Mouse (Mus musculus): Measurements from ENCODE around the gene Cdk5. TPM values are rescaled to one million over a fixed set of nuclear protein-coding genes. Genes with fewer than 3 reads are reported as not detected.
"Not testable (repeated sequence)": the region's sequence is repeated elsewhere in the genome, so short reads cannot be mapped to it uniquely, and the experiment has no call there.

Gene Cdk5
- polyA plus RNA-seq, 1 experiment: 51.3 TPM

DNA sequence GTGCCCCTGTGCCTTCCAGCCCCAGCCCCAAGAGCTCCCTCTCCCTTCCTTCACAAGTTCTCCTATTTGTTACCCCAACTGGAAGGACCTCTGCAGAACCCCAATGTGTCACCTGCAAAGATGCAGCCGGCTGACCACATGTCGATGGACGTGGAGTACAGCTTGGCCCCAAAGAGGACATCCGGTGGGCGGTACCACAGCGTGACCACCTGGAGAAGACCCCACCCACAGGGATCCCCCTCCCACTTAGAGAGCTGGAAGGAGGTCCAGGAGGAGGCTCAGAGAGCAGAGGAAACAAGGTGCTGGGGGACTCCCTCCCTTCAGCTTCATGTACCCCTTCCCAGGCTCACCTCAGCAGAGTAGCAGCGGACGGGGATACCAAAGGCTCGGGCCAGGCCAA, 2.9 kb downstream of the Cdk5 start:
- H3K4me1 ChIP-seq (ENCODE audit: control insufficient read depth, insufficient read depth, insufficient read length, low read length): no peaks in the 10 kb centered on the region; the same call in 1 of the 2 replicates
- H3K27ac ChIP-seq (replicated peaks; ENCODE audit: low read depth, low read length): no peak overlapping the region
- H3K4me3 ChIP-seq (ENCODE audit: insufficient read depth, low read depth, low read length): no peak overlapping the region

DNA sequence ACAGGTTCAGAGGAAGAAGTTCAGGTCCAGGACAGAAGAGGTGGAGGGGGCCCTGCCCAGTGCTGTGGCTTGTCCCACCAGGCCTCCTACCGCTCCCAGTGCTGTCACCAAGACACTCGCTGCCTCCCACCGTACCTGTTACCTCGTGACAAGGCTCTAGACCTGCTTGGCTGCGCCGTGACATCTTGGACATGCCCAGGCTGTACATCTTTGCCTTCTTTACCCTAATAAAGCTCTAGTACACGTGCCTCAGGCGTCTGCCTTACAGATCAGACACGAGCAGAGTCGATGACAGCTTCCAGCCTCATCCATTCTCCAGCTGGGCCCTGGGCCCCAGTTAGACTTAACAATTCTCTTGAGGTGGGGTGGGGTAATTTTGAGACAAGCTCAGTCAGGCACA, 5.7 kb downstream of the Cdk5 start:
- H3K4me1 ChIP-seq (ENCODE audit: control insufficient read depth, insufficient read depth, insufficient read length, low read length): peaks cover 2% of the 10 kb centered on the region; the same call in 1 of the 2 replicates

DNA sequence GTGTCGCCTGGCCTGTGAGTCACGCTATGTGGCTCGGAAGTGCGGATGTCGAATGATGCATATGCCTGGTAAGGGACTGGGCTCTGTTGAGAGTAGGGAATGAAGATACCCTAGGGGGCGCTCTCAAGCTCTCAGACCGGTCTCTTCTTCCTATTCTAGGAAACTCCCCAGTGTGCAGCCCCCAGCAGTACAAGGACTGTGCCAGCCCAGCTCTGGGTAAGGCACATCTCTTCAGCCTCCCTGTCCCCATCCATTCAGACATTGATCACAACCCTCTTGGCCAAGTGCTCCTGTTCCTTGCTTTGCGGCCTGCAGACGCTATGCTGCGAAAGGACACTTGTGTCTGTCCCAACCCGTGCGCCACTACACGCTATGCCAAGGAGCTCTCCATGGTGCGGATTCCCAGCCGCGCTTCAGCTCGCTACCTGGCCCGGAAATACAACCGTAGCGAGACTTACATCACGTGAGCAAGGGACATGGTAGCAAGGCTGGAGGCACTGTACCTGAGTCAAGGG, 7.1 kb downstream of the Cdk5 start:
- Histone ChIP-seq H3K4me1 (ENCODE audit: control insufficient read depth, insufficient read depth, insufficient read length, low read length) (peaks cover 2% of the 10 kb centered on the region; the same call in 1 of the 2 replicates), H3K4me3 (ENCODE audit: insufficient read depth, low read depth, low read length) (no peak overlapping the region)

More for the DNA sequence above, 5.7 kb downstream of the Cdk5 start:
- no peak overlapping the region for H3K4me3 ChIP-seq (ENCODE audit: insufficient read depth, low read depth, low read length)
- H3K27ac ChIP-seq (replicated peaks; ENCODE audit: low read depth, low read length): no peak overlapping the region

DNA sequence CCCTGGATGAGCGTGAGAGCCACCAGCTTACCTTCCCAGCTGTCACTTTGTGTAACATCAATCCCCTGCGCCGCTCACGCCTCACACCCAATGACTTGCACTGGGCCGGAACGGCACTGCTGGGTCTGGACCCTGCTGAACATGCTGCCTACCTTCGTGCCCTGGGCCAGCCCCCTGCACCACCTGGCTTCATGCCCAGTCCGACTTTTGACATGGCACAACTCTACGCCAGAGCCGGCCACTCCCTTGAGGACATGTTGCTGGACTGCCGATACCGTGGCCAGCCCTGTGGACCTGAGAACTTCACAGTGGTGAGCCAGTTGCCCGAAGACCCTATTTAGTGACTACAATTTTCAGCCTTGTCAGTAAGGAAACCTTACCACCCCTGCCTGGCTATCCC, 9.4 kb downstream of the Cdk5 start:
- Histone ChIP-seq H3K4me3 (ENCODE audit: insufficient read depth, low read depth, low read length) (no peak overlapping the region), H3K27ac (replicated peaks; ENCODE audit: low read depth, low read length) (no peak overlapping the region), H3K4me1 (ENCODE audit: control insufficient read depth, insufficient read depth, insufficient read length, low read length) (peaks cover 2% of the 10 kb centered on the region; the same call in 1 of the 2 replicates)

More for the DNA sequence above, 7.1 kb downstream of the Cdk5 start:
- H3K27ac ChIP-seq (replicated peaks; ENCODE audit: low read depth, low read length): no peak overlapping the region

DNA sequence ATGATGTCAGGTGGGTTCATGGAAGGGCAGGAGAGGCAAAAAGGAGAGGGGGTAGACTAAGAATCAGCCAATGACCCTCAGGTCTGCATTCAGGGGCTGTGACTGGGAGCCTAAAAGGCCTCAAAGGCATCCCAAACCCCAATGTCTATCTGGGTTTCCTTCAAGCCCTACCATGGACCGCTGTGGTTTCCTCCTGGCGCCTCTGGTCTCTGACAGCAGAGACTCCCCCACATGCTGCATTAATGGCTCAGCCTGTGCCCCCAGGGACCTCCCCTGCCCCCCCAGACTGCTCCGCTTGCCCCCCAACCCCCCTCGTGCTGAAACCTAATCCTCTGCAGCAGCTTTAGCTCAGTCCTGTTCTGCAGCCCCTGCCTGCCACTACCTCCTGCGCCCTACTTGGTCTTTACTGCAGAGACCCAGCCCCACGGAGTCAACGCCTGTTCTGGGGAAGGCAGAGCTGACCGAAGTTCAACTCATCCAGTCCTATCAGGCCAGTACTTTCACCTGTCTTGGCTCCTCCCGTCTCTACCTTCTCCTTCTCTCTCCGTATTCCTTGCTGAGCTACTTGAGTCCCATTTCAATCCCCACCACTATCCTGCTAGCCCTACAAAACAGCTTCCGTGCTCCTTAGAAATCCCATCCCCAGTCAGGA, 10.2 kb downstream of the Cdk5 start, which contains the start of gene Asic3:
Gene Asic3, plus strand, starts transcription at position 351 of the 652 bp plus-strand sequence.
- Histone ChIP-seq H3K4me3 (ENCODE audit: insufficient read depth, low read depth, low read length) (no peak within 1 kb of the TSS), H3K27ac (replicated peaks; ENCODE audit: low read depth, low read length) (no peak within 1 kb of the TSS), H3K4me1 (ENCODE audit: control insufficient read depth, insufficient read depth, insufficient read length, low read length) (peaks cover 2% of the 10 kb centered on the region; the same call in 1 of the 2 replicates)

DNA sequence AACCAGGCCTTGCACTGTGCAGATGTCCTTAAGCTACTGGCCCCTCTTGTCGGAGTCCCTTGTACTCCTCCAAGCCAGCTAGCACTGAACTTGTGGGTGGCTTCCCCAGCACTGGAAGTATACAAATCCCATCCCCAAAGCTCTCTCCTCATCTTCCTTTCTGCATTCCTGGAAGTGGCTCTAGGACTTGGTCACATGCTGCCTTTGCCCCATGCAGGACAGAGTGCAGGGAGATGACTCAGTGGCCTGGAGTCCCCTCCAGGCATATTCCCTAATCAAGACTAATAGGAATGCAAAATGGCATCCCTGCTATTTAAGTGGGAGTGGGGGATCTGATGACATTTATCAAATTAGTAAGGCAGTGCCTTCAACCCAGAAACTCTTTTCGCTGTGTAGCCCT, 11.3 kb downstream of the Cdk5 start:
- peaks cover 2% of the 10 kb centered on the region; the same call in 1 of the 2 replicates for H3K4me1 ChIP-seq (ENCODE audit: control insufficient read depth, insufficient read depth, insufficient read length, low read length)
- no peak overlapping the region for H3K27ac ChIP-seq (replicated peaks; ENCODE audit: low read depth, low read length)
- no peak overlapping the region for H3K4me3 ChIP-seq (ENCODE audit: insufficient read depth, low read depth, low read length)

DNA sequence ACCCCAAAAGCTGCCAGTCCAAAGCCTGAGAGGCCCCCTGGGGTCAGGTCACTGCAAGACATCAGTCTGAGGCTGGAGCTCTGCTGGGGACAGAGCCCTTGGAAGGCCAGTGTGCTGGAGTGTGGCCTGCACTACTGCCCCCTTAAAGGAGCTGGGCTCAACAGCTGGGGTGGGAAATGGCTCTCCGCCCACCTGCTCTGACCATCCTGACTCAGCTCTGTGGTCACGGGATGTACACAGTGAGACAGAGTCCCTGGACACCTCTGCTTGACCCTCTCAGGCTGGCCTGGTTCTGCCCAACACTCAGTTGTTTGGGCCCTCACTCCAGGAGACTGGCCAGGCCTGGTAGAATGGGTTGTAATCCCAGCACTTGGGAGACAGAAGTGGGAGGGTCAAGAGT, 13.9 kb downstream of the Cdk5 start:
- Histone ChIP-seq H3K4me3 (ENCODE audit: insufficient read depth, low read depth, low read length) (no peak overlapping the region), H3K27ac (replicated peaks; ENCODE audit: low read depth, low read length) (no peak overlapping the region), H3K4me1 (ENCODE audit: control insufficient read depth, insufficient read depth, insufficient read length, low read length) (peaks cover 2% of the 10 kb centered on the region; the same call in 1 of the 2 replicates)

DNA sequence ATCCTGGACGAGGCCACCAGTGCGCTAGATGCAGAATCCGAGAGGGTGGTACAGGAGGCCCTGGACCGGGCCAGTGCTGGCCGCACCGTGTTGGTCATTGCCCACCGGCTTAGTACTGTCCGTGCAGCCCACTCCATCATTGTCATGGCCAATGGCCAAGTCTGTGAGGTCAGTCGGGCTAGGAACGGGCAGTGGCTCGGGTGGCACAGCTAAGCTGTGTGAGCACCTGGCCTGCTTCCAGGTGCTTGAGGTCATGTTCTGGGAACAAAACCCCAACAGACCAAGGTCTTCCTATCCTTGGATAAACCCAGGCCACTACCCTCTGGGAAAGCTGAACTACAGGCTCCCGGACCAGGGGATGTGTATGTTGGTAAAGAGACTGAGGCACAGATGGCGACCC, 14.7 kb downstream of the Cdk5 start:
- no peaks in the 10 kb centered on the region; the same call in 1 of the 2 replicates for H3K4me1 ChIP-seq (ENCODE audit: control insufficient read depth, insufficient read depth, insufficient read length, low read length)
- no peak overlapping the region for H3K4me3 ChIP-seq (ENCODE audit: insufficient read depth, low read depth, low read length)
- no peak overlapping the region for H3K27ac ChIP-seq (replicated peaks; ENCODE audit: low read depth, low read length)

DNA sequence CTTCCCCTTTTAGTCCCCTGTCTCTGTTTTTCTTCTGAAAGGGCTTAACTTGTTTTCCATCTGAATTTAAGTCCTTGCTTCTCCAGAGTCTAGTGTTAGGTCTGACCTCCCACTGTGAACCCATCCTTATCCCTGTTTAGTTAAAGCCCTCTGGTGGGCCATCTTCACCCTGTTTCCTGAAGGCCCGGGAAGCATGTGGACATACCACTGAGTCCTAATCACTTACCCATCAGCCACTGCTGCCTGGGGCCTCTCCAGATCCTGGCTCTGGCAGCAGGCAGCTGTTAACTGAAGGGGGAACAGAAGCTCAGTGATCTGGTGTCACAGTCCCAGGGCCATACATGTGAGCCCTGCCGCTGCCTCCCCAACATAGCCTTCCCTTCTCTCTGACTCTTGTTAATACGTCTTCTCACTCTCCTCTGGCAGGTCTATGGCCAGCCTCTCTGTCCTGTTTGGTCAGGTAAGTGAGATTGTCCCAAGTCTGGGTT, 17.9 kb downstream of the Cdk5 start:
- H3K4me1 ChIP-seq (ENCODE audit: control insufficient read depth, insufficient read depth, insufficient read length, low read length): no peaks in the 10 kb centered on the region; the same call in 1 of the 2 replicates
- no peak overlapping the region for H3K4me3 ChIP-seq (ENCODE audit: insufficient read depth, low read depth, low read length)
- no peak overlapping the region for H3K27ac ChIP-seq (replicated peaks; ENCODE audit: low read depth, low read length)

DNA sequence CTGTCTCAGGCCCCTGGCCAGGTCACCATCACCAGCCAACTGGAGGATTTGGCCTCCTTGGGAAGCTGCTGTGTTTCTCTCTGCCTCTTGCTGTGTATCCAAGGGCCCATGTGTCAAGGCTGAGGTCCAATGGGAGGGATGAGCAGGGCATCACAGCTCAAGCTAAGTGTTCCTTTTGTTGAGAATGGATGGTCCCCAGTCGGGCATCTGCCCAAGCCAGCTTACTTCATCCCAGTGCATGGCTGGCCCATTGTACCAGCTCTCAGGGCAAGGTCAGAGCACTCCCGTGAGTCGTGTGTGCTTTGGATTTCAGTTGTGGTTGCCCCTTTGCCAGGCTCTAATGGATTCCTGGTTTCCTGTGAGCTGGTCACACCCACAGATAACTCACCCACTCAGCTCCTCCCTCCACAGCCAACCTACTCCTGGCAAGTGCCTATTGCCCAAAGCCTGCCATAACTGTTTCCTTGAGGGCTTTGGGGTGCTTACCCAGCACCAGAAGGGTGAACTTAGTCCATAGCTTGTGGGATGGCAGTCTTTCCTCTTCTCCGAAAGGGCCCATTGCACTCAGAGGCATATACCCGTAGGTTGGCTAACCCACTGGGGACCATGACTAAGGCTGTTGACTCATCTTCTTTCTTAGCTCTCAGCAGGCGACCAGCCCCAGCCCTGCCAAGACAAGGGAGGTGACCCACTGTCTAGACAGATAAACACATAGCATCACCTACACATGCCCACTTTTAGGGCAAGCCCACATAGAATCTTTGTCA, 18.6 kb downstream of the Cdk5 start:
- Histone ChIP-seq H3K4me1 (ENCODE audit: control insufficient read depth, insufficient read depth, insufficient read length, low read length) (no peaks in the 10 kb centered on the region; the same call in 1 of the 2 replicates), H3K4me3 (ENCODE audit: insufficient read depth, low read depth, low read length) (no peak overlapping the region), H3K27ac (replicated peaks; ENCODE audit: low read depth, low read length) (no peak overlapping the region)

DNA sequence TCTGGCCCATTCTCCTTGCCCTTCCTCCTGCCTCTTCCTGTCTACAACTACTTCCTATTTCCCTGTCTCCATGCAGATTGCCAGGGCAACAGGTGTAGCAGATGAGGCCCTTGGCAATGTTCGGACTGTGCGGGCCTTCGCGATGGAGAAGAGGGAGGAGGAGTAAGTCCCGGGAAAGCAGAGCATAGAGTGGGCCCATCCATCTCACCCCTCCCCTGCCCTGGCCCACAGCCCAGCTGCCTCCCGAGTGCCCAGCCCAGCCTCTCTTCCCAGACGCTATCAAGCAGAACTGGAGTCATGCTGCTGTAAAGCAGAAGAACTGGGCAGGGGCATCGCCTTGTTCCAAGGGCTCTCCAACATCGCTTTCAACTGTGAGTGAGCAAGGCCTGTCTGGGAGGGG, 21.4 kb downstream of the Cdk5 start:
- Histone ChIP-seq H3K4me3 (ENCODE audit: insufficient read depth, low read depth, low read length) (no peak overlapping the region), H3K4me1 (ENCODE audit: control insufficient read depth, insufficient read depth, insufficient read length, low read length) (no peaks in the 10 kb centered on the region), H3K27ac (replicated peaks; ENCODE audit: low read depth, low read length) (no peak overlapping the region)

DNA sequence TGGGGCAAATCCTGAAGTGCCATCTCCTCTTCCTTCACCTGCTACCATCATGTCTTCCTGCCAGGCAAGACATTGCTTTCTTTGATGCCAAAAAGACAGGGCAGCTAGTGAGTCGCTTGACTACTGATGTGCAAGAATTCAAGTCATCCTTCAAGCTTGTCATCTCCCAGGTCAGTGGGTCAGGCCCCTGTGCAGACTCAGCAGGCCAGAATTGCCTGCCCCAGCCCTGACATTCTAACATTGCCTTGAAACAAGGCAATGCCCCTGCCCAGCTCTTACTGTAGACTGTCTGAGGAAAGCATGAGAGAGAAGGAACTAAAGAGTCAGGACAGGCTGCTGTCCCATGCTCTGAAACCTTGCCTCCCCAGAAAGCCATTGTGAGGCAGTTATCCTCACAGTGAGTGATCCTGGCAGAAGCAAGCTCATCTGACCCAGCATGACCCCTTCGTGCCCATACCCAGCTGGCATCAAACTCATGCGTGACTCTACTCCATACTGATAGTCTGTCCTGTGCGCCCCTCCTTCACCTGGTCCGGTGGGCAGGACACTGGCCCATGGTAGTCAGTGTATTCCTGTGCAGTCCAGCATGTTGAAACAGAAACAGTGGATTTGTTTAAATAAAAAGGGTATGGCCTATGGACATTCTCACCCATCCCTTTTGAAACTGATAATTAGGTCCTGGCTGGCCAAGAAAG, 22.3 kb downstream of the Cdk5 start:
- H3K4me3 ChIP-seq (ENCODE audit: insufficient read depth, low read depth, low read length): no peak overlapping the region
- no peaks in the 10 kb centered on the region for H3K4me1 ChIP-seq (ENCODE audit: control insufficient read depth, insufficient read depth, insufficient read length, low read length)
- H3K27ac ChIP-seq (replicated peaks; ENCODE audit: low read depth, low read length): no peak overlapping the region

DNA sequence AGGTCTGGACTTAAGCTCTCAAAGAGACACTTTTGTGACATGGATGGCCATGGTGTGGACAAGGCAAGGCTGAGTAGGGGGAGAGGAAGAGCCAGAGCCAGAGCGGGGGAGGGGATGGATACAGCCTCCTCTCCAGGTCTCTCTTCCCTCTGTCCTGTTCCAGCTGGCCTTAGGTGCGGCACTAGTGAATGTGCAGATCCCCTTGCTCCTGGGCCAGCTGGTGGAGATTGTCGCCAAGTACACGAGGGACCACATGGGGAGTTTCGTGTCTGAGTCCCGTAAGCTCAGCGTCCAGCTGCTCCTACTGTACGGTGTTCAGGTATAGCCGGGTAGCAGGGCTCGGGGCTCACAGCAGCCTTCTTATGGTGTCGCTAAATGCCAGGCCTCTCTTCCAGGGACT, 23.0 kb downstream of the Cdk5 start:
- no peak overlapping the region for H3K27ac ChIP-seq (replicated peaks; ENCODE audit: low read depth, low read length)
- H3K4me3 ChIP-seq (ENCODE audit: insufficient read depth, low read depth, low read length): no peak overlapping the region
- no peaks in the 10 kb centered on the region for H3K4me1 ChIP-seq (ENCODE audit: control insufficient read depth, insufficient read depth, insufficient read length, low read length)

DNA sequence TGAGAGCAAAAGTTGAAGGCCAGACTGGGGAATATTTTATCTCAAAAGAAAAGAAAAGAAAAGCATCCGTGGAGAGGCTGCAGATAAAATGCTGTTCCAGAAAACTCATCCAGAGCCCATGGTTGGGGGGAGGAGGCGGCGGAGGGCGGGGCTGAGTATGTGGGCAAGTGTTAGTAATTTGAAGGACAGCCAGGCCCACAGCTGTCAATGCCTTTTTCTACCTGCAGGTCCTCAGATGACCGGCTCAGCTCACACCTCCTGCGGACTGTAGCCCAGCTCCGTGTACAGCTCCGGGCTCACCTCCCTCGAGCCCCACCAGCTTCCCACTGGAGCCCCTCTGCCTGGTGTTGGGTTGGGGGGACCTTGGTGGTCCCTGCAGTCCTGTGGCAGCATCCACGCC, 23.6 kb downstream of the Cdk5 start:
- no peak overlapping the region for H3K27ac ChIP-seq (replicated peaks; ENCODE audit: low read depth, low read length)
- H3K4me1 ChIP-seq (ENCODE audit: control insufficient read depth, insufficient read depth, insufficient read length, low read length): no peaks in the 10 kb centered on the region
- H3K4me3 ChIP-seq (ENCODE audit: insufficient read depth, low read depth, low read length): no peak overlapping the region

DNA sequence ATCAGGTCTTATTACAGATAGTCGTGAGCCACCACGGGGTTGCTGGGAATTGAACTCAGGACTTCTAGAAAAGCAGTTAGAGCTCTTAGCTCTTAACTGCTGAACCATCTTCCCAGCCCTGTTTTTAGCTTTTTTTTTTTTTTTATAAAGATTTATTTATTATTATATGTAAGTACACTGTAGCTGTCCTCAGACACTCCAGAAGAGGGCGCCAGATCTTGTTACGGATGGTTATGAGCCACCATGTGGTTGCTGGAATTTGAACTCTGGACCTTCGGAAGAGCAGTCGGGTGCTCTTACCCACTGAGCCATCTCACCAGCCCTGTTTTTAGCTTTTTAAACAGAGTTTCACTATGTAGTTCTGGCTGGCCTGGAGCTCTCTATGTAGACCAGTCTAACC, 27.1 kb downstream of the Cdk5 start:
- H3K4me3 ChIP-seq (ENCODE audit: insufficient read depth, low read depth, low read length); H3K4me1 ChIP-seq (ENCODE audit: control insufficient read depth, insufficient read depth, insufficient read length, low read length); H3K27ac ChIP-seq (replicated peaks; ENCODE audit: low read depth, low read length): not testable (repeated sequence)
